8 mouse cellular contexts compared by ENCODE assay signal in genomic region chr7:99450703-99451102, GRCm38 (mm10). TPM values are rescaled to one million over a fixed set of nuclear protein-coding genes. Genes with fewer than 3 reads are reported as not detected.
DNase-seq lines count a peak whose midpoint lies in the region; ATAC-seq and TF ChIP-seq lines count a peak whose summit lies in the region.

No protein-coding gene starts in this region.

- no peak overlapping the region for H3ac ChIP-seq in C2C12 (ENCODE audit: control insufficient read depth, insufficient read length, low read depth)

- H3K4me2 ChIP-seq in heart, embryonic 14.5 days (ENCODE audit: low read length), result no peak overlapping the region
- H3K4me2 ChIP-seq in kidney, embryonic 15.5 days, result no peak overlapping the region

- ATAC-seq in heart, embryonic 14.5 days (ENCODE audit: insufficient number of reproducible peaks, insufficient read depth, low FRiP score, low read depth), result peak; percentile 33; the same call in 1 of the 2 replicates
- ATAC-seq in kidney, embryonic 15.5 days (replicated peaks; ENCODE audit: low FRiP score), result 0 out of 2 replicates have a peak, but pooled peaks have one; percentile 31

- TF ChIP-seq CTCF in C2C12 (IDR thresholded peaks at IDR 0.05; ENCODE audit: control insufficient read depth, insufficient read depth, insufficient read length), result peak; percentile 45
- peak; percentile 69 for TF ChIP-seq CTCF in liver, adult 2 months (IDR thresholded peaks at IDR 0.05; ENCODE audit: low read depth, low read length)
- peak; percentile 55; the same call in 1 of the 2 replicates for TF ChIP-seq CTCF in testis, adult 2 months (IDR thresholded peaks at IDR 0.05; ENCODE audit: control insufficient read depth, insufficient read depth, insufficient replicate concordance, low read depth, low read length)

- peaks cover 8 to 9% of the 10 kb centered on the region in 2 experiments for H3K4me1 ChIP-seq in heart, embryonic 14.5 days (ENCODE audit: control insufficient read depth in 2 of 2, insufficient read depth in 2 of 2, low read length in 2 of 2)
- peaks cover 51% of the 10 kb centered on the region for H3K4me1 ChIP-seq in kidney, embryonic 15.5 days
- H3K4me1 ChIP-seq in liver, adult 2 months (ENCODE audit: control insufficient read depth, insufficient read depth, low read length), result no peaks in the 10 kb centered on the region
- H3K4me1 ChIP-seq in testis, adult 2 months (ENCODE audit: control insufficient read depth, insufficient read depth, low read length), result no peaks in the 10 kb centered on the region; the same call in 1 of the 2 replicates

- 2% methylated on average over 3 of the region's 3 CpGs for WGBS in heart, embryonic 14.5 days
- 0% methylated on average over 3 of the region's 3 CpGs for WGBS in kidney, embryonic 15.5 days
- 0% methylated on average over 3 of the region's 3 CpGs for WGBS in liver, adult 2 months

- no peaks in the 10 kb centered on the region for H3K79me2 ChIP-seq in C2C12 (ENCODE audit: control insufficient read depth, insufficient read depth)
- H3K79me2 ChIP-seq in liver, adult 2 months (ENCODE audit: control insufficient read depth, insufficient read depth, low read length), result no peaks in the 10 kb centered on the region

- no peaks in the 10 kb centered on the region for H3K9me3 ChIP-seq in heart, embryonic 14.5 days (ENCODE audit: control insufficient read depth, low read length)
- no peaks in the 10 kb centered on the region for H3K9me3 ChIP-seq in kidney, embryonic 15.5 days (replicated peaks)

- DNase-seq in T-cell, adult 2 months (ENCODE audit: low spot score), result peak; percentile 64
- DNase-seq in cerebellum, postnatal 25 days, result peak; percentile 72 to 83
- peak; percentile 69 for DNase-seq in liver, adult 2 months (ENCODE audit: extremely low read depth, low read depth, low spot score)
- peak; percentile 69 to 75 for DNase-seq in natural killer cell, adult 2 months (ENCODE audit: low spot score in 2 of 2)

- no peaks in the 10 kb centered on the region for H3K36me3 ChIP-seq in C2C12 (ENCODE audit: control insufficient read depth, insufficient read depth)
- H3K36me3 ChIP-seq in heart, embryonic 14.5 days (ENCODE audit: control insufficient read depth, insufficient read depth, low read length), result peaks cover 27% of the 10 kb centered on the region
- H3K36me3 ChIP-seq in kidney, embryonic 15.5 days, result no peaks in the 10 kb centered on the region
- no peaks in the 10 kb centered on the region for H3K36me3 ChIP-seq in liver, adult 2 months (ENCODE audit: control insufficient read depth, insufficient read depth, low read length)
- H3K36me3 ChIP-seq in testis, adult 2 months (ENCODE audit: control insufficient read depth, insufficient read depth, low read length), result no peaks in the 10 kb centered on the region

- no peak overlapping the region for H3K9ac ChIP-seq in heart, embryonic 14.5 days (ENCODE audit: low read length)
- H3K9ac ChIP-seq in kidney, embryonic 15.5 days, result no peak overlapping the region
- H3K9ac ChIP-seq in liver, adult 2 months (ENCODE audit: low read depth, low read length), result no peak overlapping the region

- H3K27ac ChIP-seq in heart, embryonic 14.5 days (replicated peaks in 1 of 2; ENCODE audit: control insufficient read depth in 1 of 2, insufficient read depth in 1 of 2, low read depth in 2 of 2, low read length in 2 of 2), result no peak overlapping the region
- no peak overlapping the region for H3K27ac ChIP-seq in kidney, embryonic 15.5 days
- no peak overlapping the region for H3K27ac ChIP-seq in liver, adult 2 months (replicated peaks; ENCODE audit: insufficient read depth, low read depth, low read length)
- H3K27ac ChIP-seq in testis, adult 2 months (ENCODE audit: control insufficient read depth, insufficient read depth, low read depth, low read length), result no peak overlapping the region

- H3K4me3 ChIP-seq in C2C12 (ENCODE audit: insufficient read depth, poor library complexity, severe bottlenecking), result no peak overlapping the region
- no peak overlapping the region for H3K4me3 ChIP-seq in heart, embryonic 14.5 days (ENCODE audit: control insufficient read depth in 1 of 2, insufficient read depth in 1 of 2, low read depth in 1 of 2, low read length in 2 of 2)
- H3K4me3 ChIP-seq in kidney, embryonic 15.5 days (replicated peaks), result no peak overlapping the region
- H3K4me3 ChIP-seq in liver, adult 2 months (ENCODE audit: insufficient read depth, low read depth, low read length), result no peak overlapping the region
- no peak overlapping the region for H3K4me3 ChIP-seq in testis, adult 2 months (ENCODE audit: control insufficient read depth, low read depth, low read length)

- no peaks in the 10 kb centered on the region for H3K79me3 ChIP-seq in C2C12 (ENCODE audit: low read depth)

- TF ChIP-seq POLR2A in liver, adult 2 months (IDR thresholded peaks at IDR 0.05; ENCODE audit: extremely low read depth, insufficient read depth, low read length), result no peak
- no peak for TF ChIP-seq POLR2A in testis, adult 2 months (IDR thresholded peaks at IDR 0.05; ENCODE audit: control insufficient read depth, low read depth, low read length)

- no peaks in the 10 kb centered on the region for H3K27me3 ChIP-seq in C2C12 (ENCODE audit: control insufficient read depth, insufficient read depth, insufficient read length)
- H3K27me3 ChIP-seq in heart, embryonic 14.5 days (ENCODE audit: control insufficient read depth, insufficient read depth, low read length), result no peaks in the 10 kb centered on the region
- no peaks in the 10 kb centered on the region for H3K27me3 ChIP-seq in kidney, embryonic 15.5 days
- H3K27me3 ChIP-seq in liver, adult 2 months (ENCODE audit: control insufficient read depth, insufficient read depth, low read length), result no peaks in the 10 kb centered on the region
- H3K27me3 ChIP-seq in testis, adult 2 months (ENCODE audit: control insufficient read depth, insufficient read depth, low read length), result no peaks in the 10 kb centered on the region

TF ChIP-seq in C2C12, 6 proteins besides CTCF, POLR2A, EP300 and RAD21:
- TF ChIP-seq MYOD1 (IDR thresholded peaks at IDR 0.05; ENCODE audit: control insufficient read depth, insufficient read length, low read depth) (no peak), FOSL1 (IDR thresholded peaks at IDR 0.05; ENCODE audit: insufficient read depth, low read length, poor library complexity, severe bottlenecking) (no peak), MAX (IDR thresholded peaks at IDR 0.05) (peak; percentile 38), CEBPB (IDR thresholded peaks at IDR 0.05; ENCODE audit: low read depth) (no peak)
TF ChIP-seq in C2C12: peak in this region for 1.

RNA-seq across cellular contexts. Expression of gene Klhl35, which starts 15.1 kb away (rescaled TPM):
- polyA plus RNA-seq in C2C12 (2012; fragmentation: generic; extraction: Trizol), result not detected
- 0.86 and 1.1 TPM in 2 replicates for polyA plus RNA-seq in heart, embryonic 14.5 days (2014; fragmentation: Nextera tagmentation; extraction: Ambion mirVana)
- polyA plus RNA-seq in kidney, embryonic 15.5 days (2015; fragmentation: Nextera tagmentation; extraction: Ambion mirVana), result 0.67 and 1.2 TPM in 2 replicates
- total RNA-seq in liver, adult 2 months (2014; rRNA removed), result 0.13 TPM in 1 of 2 replicates, not detected in the other
- polyA plus RNA-seq in liver, adult 2 months (2012; rRNA removed), result 0.11 TPM in 1 of 2 replicates, not detected in the other
- 11.7 and 13.7 TPM in 2 replicates for polyA plus RNA-seq in testis, adult 2 months (2012; rRNA removed)

RNA-seq across cellular contexts. Expression of gene Rps3, which starts 32.8 kb away (rescaled TPM):
- 2,967 TPM for polyA plus RNA-seq in C2C12 (2012; fragmentation: generic; extraction: Trizol)
- 538 and 543 TPM in 2 replicates for polyA plus RNA-seq in heart, embryonic 14.5 days (2014; fragmentation: Nextera tagmentation; extraction: Ambion mirVana)
- 765 and 856 TPM in 2 replicates for polyA plus RNA-seq in kidney, embryonic 15.5 days (2015; fragmentation: Nextera tagmentation; extraction: Ambion mirVana)
- 462 and 473 TPM in 2 replicates for total RNA-seq in liver, adult 2 months (2014; rRNA removed)
- polyA plus RNA-seq in liver, adult 2 months (2012; rRNA removed), result 147 and 154 TPM in 2 replicates
- 70.0 and 73.9 TPM in 2 replicates for polyA plus RNA-seq in testis, adult 2 months (2012; rRNA removed)
